Comparison of ENCODE assay signal across 21 mouse cellular contexts in genomic region chr1:92103971-92104370, GRCm38 (mm10).
"Had no signal": no experiment of that assay in that cellular context is flagged by ENCODE, and none has a peak within 500 bp of the region (broad histone marks: within the 10 kb centered on the region; RNA-seq: fewer than 3 reads in every experiment).

No protein-coding gene starts in this region.

- H3K9ac ChIP-seq: limb, embryonic 12.5 days; limb, embryonic 15.5 days; liver, embryonic 14.5 days; liver, postnatal 0 days; lung, embryonic 14.5 days; midbrain, embryonic 12.5 days; midbrain, embryonic 15.5 days; neural tube, embryonic 13.5 days; stomach, embryonic 15.5 days had no signal

- H3K4me3 ChIP-seq: layer of hippocampus, adult 2 months; left cerebral cortex, adult 2 months; limb, embryonic 12.5 days; limb, embryonic 15.5 days; megakaryocyte, embryonic 14.5 days; midbrain, embryonic 12.5 days; midbrain, embryonic 15.5 days; neural tube, embryonic 13.5 days; stomach, embryonic 15.5 days had no signal

- H3K4me1 ChIP-seq: midbrain, embryonic 15.5 days had no signal

- H3K27ac ChIP-seq: kidney, postnatal 0 days; layer of hippocampus, adult 2 months; left cerebral cortex, adult 2 months; limb, embryonic 12.5 days; limb, embryonic 15.5 days; liver, embryonic 14.5 days; midbrain, embryonic 12.5 days; midbrain, embryonic 15.5 days; neural tube, embryonic 13.5 days; stomach, embryonic 15.5 days had no signal

- DNase-seq: kidney, adult 2 months; kidney, postnatal 25 days; layer of hippocampus, postnatal 36 days; left cerebral cortex, postnatal 4 days; liver, postnatal 0 days; lung, embryonic 14.5 days; retina, postnatal 1 day; right cerebral cortex, postnatal 25 days; spleen, adult 18-20 months; thymus, postnatal 25 days had no signal

- H3K27me3 ChIP-seq: limb, embryonic 12.5 days; limb, embryonic 15.5 days; megakaryocyte, embryonic 14.5 days; midbrain, embryonic 12.5 days; midbrain, embryonic 15.5 days; neural tube, embryonic 13.5 days; stomach, embryonic 15.5 days had no signal

- H3K36me3 ChIP-seq: limb, embryonic 12.5 days; limb, embryonic 15.5 days; midbrain, embryonic 15.5 days; neural tube, embryonic 13.5 days; stomach, embryonic 15.5 days had no signal
